Mouse (Mus musculus) thymus, adult 2 months (tissue): ENCODE data around the gene E130114P18Rik.

Source experiments
- CTCF ChIP-seq: fragments of 200-500 bp; IDR thresholded peaks from 2 replicates; pipeline ENCODE4 v1.5.1; 2012; ENCODE audit warnings: mild to moderate bottlenecking, control low read depth, low read length, moderate library complexity, borderline replicate concordance; ENCODE audit not compliant: control insufficient read depth, poor library complexity, insufficient read depth; ENCODE audit errors: extremely low read depth
- POLR2A ChIP-seq: fragments of 200-500 bp; IDR thresholded peaks from 2 replicates; pipeline ENCODE4 v1.6.1; 2012; ENCODE audit warnings: mild to moderate bottlenecking, low read length, control low read depth, moderate library complexity; ENCODE audit not compliant: control insufficient read depth, poor library complexity, insufficient read depth; ENCODE audit errors: extremely low read depth

DNA sequence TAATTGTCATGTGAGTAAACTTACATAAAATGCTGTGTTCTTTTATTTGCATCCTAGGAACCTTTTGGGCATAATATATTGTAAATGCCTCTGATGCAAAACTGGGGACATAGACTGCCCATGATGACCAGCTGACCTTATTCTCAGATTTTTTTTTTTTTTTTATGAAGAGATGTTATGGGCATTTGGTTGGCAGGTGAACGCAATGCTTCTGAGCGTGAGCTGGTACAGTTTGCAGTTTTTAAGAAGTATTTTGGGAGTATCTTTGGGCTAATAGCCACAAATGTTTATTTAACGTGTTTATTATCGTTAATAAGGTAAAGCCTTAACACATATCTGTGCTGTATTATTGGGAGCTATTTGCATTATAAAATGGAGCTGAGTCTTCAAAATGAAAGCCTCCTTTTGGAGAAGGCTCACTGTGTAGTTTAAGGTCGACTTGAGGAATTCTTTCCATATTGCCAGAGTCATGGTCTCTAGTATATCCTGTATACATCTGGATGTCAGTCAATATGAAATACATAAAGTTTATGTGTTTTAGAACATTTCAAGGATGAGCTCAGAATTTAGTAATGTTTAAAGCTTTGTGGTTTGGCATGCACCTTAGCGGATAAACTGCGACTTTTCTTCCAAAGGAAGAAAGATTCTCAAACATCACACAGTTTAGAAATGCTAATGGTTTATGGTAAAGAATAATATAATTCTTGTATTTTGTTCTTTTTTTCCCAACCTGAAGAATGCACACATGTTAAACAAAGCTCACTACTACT is 3.0 kb upstream of the E130114P18Rik start:
- TF ChIP-seq POLR2A (no peak), CTCF (no peak)
